Mouse (Mus musculus) adrenal gland, postnatal 36 days (tissue): ENCODE results near the gene Rapsn. TPM values are rescaled to one million over a fixed set of nuclear protein-coding genes. Genes with fewer than 3 reads are reported as not detected.
A peak's percentile ranks its signal among the peaks of the same experiment; 100 is the strongest.

Source experiments
- DNase-seq, 2 experiments: peaks; one replicate each; pipeline ENCODE4 v3.0.0; 2021; ENCODE audit warnings: mixed read lengths in 1 of 2
- total RNA-seq, 2 experiments: library from RNA; stranded (reverse); gene quantifications; 2 replicates each; pipeline ENCODE4 v1.2.3; 2021

The Rapsn gene
- total RNA-seq, 2 experiments from 2014 or later, result 1.5 to 2.3 TPM

DNA sequence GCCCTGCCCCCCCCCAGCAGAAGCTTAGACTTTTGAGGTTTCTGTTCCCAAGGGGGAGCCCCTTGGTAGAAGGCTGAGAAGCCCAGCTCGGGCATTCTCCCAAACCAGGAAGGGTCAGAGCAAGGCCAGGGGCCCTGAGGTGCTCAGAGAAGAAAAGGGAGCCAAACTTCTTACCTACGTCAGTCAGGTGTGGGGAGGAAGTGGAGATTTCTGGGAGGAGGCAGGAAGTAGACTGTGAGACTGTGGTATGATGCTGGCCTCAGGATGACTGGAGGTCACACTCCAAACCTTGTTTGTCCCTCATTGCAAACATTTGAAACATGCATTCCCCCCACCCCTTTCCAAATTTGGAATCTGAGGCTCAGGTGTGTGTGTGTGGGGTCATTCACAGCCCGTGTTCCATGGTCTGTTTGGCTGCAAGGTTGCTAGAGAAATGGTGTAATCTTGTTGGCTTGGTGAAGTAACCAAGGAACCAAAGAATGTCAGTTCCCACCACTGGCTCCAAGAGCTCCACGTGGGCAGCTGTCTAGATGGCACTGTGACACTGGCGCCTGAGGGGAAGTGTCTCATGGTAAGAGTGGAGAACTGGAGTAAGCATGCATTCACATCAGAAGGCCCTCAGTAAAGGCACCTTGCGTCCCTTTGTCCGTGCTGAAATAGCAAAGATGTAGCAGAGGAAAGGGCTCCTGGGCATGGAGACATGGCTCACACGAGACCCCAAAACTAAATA lies 45.5 kb downstream of the Rapsn start:
- no peak for DNase-seq

- no peak for DNase-seq
These were observed 46.6 kb downstream of the Rapsn start, which contains the start of gene Spi1 for GRCm38 (mm10) chr2:91081775-91082695. Gene Spi1 (plus strand): TSS chr2:91082390.

DNA sequence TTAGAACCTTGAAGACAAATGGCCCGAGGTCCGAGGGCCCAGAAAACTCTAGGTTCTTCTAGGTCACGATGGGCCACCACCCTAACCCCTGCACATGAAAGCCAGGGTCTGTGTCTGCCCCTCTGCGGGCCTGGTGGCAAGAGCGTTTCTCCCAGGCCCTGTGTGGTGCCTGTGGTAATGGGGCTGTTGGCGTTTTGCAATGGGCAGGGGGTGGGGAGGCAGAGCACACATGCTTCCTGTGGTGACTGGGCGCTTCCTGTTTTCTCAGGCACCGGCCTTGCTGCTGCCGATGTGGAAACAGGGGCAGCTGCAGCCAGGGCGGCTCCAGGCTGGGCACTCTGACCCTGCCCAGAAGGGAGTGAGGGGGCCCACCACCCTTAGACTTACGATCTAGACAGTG lies 47.4 kb downstream of the Rapsn start:
- peak; percentile 60 to 64 for DNase-seq

GRCm38 (mm10) chr2:91083366-91083940 lies 48.0 kb downstream of the Rapsn start:
- no peak for DNase-seq

DNA sequence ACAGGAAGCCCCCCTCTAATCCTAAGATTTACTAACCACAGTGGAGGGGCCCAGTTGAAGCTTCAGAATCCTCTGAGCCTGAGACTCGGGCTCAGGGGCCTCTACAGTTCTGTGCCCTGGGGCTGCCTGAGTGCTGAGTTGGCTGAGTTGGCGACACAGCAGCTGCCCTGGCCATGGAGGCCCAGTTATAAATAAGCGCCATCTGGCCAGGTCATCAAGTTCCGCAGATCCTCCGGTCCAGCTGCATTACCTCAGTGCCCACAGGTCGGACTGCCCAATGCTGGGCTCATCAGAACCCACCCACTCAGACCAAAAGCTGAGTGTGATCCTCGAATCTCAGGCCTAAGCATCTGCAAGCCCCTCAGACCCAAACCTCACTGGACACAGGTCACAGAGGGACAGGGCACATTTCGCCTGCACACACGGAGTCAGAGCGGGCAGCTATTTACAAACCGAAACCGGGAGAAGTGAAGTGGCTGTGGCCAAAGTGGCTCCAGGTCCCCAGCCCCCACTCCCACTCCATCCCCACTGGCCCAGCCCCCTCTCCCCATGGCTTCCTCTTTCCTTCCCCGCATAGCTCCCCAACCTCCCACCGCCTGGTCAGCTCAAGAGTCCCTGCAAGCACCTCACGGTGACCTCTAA lies 48.9 kb downstream of the Rapsn start:
- DNase-seq, result no peak

- DNase-seq, result no peak
These were observed 50.3 kb downstream of the Rapsn start for GRCm38 (mm10) chr2:91085494-91086391.

DNA sequence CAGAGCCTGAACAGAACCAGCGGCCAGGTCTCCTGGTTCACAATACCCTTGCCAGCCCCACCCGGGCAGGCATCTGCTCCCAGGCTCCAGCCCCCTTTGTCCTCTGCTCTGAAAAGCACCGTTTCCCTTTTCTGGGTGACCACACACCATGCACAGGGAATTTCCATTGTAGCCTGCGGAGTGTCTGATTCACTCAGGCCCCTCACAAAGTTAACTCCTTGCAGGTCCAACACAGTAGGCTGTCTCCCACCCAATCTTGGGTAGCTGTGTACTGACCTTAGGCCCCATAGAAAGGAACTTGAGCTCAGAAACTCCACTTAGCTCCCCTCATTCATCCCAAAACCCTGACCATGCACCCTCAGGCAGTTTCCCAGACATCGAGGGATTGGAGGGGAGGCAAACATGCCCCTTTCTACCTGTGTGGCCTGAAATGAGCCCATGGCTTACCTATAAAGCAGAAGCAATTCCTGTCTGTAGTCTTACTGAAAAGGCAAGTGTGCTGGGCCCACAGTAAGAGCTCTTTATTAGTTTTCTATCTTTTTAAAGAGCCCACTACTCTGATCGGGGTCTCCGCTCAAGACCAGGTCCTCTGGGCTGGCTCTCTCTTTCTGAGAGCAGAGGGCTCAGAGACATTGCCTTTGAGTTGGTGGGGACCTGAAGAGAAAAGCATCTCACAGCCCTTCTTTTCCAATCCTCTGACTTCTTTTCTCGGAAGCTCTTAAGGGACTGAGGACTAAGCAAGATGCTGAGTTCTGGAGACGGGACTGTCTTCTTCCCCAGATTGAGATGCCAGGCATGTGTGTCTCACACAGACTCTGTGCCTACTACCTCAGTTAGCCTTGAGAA lies 51.2 kb downstream of the Rapsn start:
- DNase-seq, result no peak

DNA sequence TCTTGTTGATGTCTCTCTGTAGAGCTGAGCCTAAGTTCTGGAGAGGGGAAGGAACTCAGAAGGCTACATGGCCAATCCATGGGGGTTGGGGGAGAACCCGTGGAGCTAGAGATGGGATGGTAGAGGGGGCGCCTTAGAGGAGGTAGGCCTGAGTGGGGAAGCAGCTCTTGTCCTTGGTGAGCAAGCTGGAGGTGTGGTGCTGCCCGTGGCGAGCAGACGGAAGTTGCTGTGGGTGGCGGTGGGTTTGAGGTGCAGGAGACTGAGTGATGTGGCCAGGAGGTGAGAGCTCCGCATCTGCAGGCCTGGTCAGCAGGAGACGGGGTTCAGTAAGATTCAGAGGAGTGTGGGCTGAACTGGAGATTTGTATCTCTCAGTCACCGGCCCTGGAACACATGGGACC lies 52.0 kb downstream of the Rapsn start:
- no peak for DNase-seq

GRCm38 (mm10) chr2:91088987-91089386 lies 53.6 kb downstream of the Rapsn start:
- DNase-seq, result no peak

DNA sequence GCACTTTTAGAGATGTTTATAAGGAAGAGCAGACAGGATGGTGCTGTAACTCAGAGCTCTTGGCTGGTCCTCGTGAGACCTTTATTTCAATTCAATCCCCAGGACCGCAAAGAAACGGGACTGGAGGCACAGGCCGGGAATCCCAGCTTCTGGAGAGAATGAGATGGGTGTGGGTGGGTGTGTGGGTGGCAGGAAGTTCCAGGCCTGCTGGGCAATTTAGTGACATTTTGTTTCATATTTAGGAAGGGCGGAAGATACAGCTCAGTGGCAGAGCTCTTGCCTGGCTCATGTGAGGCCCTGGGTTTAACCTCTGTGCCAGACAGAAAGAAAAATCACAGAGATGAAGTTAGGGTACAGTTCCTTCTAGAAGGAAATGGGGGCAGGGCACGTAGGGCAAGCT lies 54.8 kb downstream of the Rapsn start:
- DNase-seq, result no peak

GRCm38 (mm10) chr2:91090827-91091226 lies 55.4 kb downstream of the Rapsn start:
- no peak for DNase-seq

Other genes starting within 250 kb of the Rapsn start
- 100 to 1,000 TPM; 242 to 275 TPM for gene Mtch2, start 188.5 kb upstream of the Rapsn start, total RNA-seq
- gene C1qtnf4, start 149.8 kb upstream of the Rapsn start, total RNA-seq, result 1 to 10 TPM in 1 of 2 experiments, under 1 TPM in 1; 0.56 to 1.1 TPM
- 10 to 100 TPM; 32.4 to 37.5 TPM for gene Kbtbd4, start 130.9 kb upstream of the Rapsn start, total RNA-seq
- 100 to 1,000 TPM; 365 to 412 TPM for gene Ndufs3, start 130.8 kb upstream of the Rapsn start, total RNA-seq
- 100 to 1,000 TPM in 1 of 2 experiments, 10 to 100 TPM in 1; 92.7 to 101 TPM for gene Celf1, start 95.2 kb upstream of the Rapsn start, total RNA-seq
- 100 to 1,000 TPM; 193 to 228 TPM for gene Psmc3, start 18.4 kb downstream of the Rapsn start, total RNA-seq
- gene Slc39a13, start 34.8 kb downstream of the Rapsn start, total RNA-seq, result 10 to 100 TPM; 24.2 to 31.9 TPM
- 1 to 10 TPM; 3.0 to 7.6 TPM for gene Spi1, start 46.8 kb downstream of the Rapsn start, total RNA-seq
- gene Mybpc3, start 82.5 kb downstream of the Rapsn start, total RNA-seq, result not detected
- 10 to 100 TPM; 18.4 to 26.1 TPM for gene Madd, start 148.2 kb downstream of the Rapsn start, total RNA-seq
- gene Nr1h3, start 167.2 kb downstream of the Rapsn start, total RNA-seq, result 10 to 100 TPM; 26.2 to 34.3 TPM
- gene Acp2, start 167.3 kb downstream of the Rapsn start, total RNA-seq, result 10 to 100 TPM; 47.8 to 47.9 TPM
- 10 to 100 TPM in 1 of 2 experiments, 1 to 10 TPM in 1; 8.8 to 10.5 TPM for gene Ddb2, start 201.4 kb downstream of the Rapsn start, total RNA-seq
- gene Pacsin3, start 220.3 kb downstream of the Rapsn start, total RNA-seq, result 100 to 1,000 TPM in 1 of 2 experiments, 10 to 100 TPM in 1; 52.8 to 124 TPM
- gene Arfgap2, start 229.4 kb downstream of the Rapsn start, total RNA-seq, result 10 to 100 TPM; 88.2 to 94.6 TPM